Mouse (Mus musculus): ENCODE measurements around the gene Tbl1xr1.

Gene Tbl1xr1

DNA sequence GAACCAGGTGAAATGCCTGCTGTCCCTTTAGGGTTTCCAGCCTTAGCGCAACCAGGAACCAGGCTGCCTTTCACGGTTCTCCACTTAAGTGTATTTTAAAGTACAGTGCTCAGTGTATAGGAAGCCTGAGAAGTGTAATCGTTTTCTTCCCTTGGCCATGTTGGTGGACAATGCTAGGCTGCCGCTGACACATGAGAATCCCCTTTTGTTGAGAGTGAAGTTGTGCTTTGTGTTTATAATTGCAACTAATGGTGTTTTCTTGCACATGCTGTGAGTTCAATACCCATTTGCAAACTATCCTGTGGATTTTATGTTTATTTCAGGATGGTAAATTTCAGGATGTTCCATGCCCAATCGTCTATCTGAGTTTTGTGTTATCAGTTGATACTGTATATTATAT lies 146.6 kb downstream of the Tbl1xr1 start:
- no peak for DNase-seq

DNA sequence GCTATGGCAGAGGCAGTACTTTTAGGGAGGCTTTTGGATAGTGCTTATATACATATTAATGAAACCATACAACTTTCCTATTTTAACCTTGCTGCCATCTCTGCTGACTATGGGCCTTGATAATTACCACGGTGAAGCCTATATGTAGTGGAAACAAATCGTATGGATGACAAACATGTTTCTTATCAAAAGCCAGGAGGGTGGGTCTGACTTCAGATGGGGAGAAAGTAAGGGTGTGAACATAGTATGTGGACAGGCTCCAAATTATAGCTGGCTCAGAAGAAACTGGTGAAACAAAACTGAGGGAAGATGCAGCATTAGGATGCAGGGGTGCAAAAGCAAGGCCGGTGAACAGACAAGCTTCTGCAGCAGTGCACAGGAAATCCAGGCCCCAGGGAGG lies 151.6 kb downstream of the Tbl1xr1 start:
- DNase-seq = no peak

GRCm38 (mm10) chr3:22230635-22231034 lies 154.2 kb downstream of the Tbl1xr1 start:
- DNase-seq = no peak

GRCm38 (mm10) chr3:22238106-22238900 lies 161.9 kb downstream of the Tbl1xr1 start:
- DNase-seq = no peak

Data from thymus, adult 18-20 months (tissue).